ENCODE assay signal across 10 mouse cellular contexts in the genomic region with DNA sequence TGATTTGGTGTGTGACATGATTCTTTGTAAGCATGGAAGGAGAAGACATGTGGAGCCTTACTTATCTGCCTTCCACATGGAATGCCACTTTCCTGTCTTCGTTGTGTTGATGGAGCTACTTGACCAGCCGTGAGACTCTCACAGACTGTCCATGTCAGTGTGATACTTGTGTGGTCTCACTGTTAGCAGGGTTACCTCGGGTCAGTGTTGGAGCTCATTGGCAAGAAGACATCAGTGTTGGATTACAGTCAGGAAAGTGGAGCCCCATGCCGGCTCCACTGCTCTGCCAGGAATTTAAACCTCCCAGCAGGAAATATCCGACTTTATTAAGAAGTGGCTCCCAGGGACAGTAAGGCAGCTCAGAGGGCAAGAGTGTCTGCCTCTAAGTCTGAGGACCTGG.
A peak's percentile ranks its signal among the peaks of the same experiment; 100 is the strongest.
DNase-seq lines count a peak whose midpoint lies in the region; ATAC-seq and TF ChIP-seq lines count a peak whose summit lies in the region.
"Had no signal": no experiment of that assay in that cellular context is flagged by ENCODE, and none has a peak within 500 bp of the region (broad histone marks: within the 10 kb centered on the region; RNA-seq: fewer than 3 reads in every experiment).

No protein-coding gene starts in this region.

- WGBS in limb, embryonic 12.5 days, result 41% methylated on average over 5 of the region's 5 CpGs
- WGBS in limb, embryonic 10.5 days, result 60% methylated on average over 5 of the region's 5 CpGs
- WGBS in liver, embryonic 13.5 days (ENCODE audit: insufficient replicate concordance), result 39% methylated on average over 5 of the region's 5 CpGs
- WGBS in thymus, adult 2 months, result 89% methylated on average over 5 of the region's 5 CpGs

- no peaks in the 10 kb centered on the region for H3K9me3 ChIP-seq in limb, embryonic 12.5 days
- no peaks in the 10 kb centered on the region for H3K9me3 ChIP-seq in limb, embryonic 10.5 days (replicated peaks)
- no peaks in the 10 kb centered on the region for H3K9me3 ChIP-seq in liver, embryonic 13.5 days (replicated peaks)
- H3K9me3 ChIP-seq: limb, embryonic 15.5 days had no signal

- H3K4me3 ChIP-seq in limb, embryonic 12.5 days (replicated peaks), result no peak overlapping the region
- H3K4me3 ChIP-seq in limb, embryonic 10.5 days, result no peak overlapping the region
- H3K4me3 ChIP-seq in liver, embryonic 13.5 days (replicated peaks), result peak overlapping the region; percentile 71
- H3K4me3 ChIP-seq in thymus, adult 2 months (ENCODE audit: control insufficient read depth, insufficient read depth, low read length), result no peak overlapping the region
- H3K4me3 ChIP-seq: limb, embryonic 15.5 days had no signal

- H3K27me3 ChIP-seq in limb, embryonic 12.5 days, result no peaks in the 10 kb centered on the region
- no peaks in the 10 kb centered on the region for H3K27me3 ChIP-seq in limb, embryonic 10.5 days (ENCODE audit: low read depth, poor library complexity, severe bottlenecking)
- H3K27me3 ChIP-seq in liver, embryonic 13.5 days, result 0 out of 2 replicates have a peak, but pooled peaks cover 2% of the 10 kb centered on the region
- H3K27me3 ChIP-seq in thymus, adult 2 months (ENCODE audit: control insufficient read depth, insufficient read depth, low read length), result no peaks in the 10 kb centered on the region
- H3K27me3 ChIP-seq: limb, embryonic 15.5 days had no signal

- intact Hi-C loops in gastrocnemius, postnatal 14 days (cut with DNase I; ENCODE audit: low total_unique reads), result loop anchor here (10.0 kb wide), 1 partner anchor 70 kb away; no protein-coding TSS in a partner anchor

- DNase-seq in limb, embryonic 10.5 days (ENCODE audit: low spot score), result no peak
- DNase-seq in cerebellum, adult 9-10 months, result peak; percentile 51
- peak; percentile 59 for DNase-seq in gastrocnemius, postnatal 14 days
- peak; percentile 17 for DNase-seq in liver, embryonic 13.5 days
- DNase-seq in testis, postnatal 10 days (ENCODE audit: low spot score), result no peak
- no peak for DNase-seq in thymus, adult 2 months
- DNase-seq in urinary bladder, postnatal 10 days (ENCODE audit: low spot score), result no peak
- DNase-seq: adrenal gland, postnatal 10 days had no signal

- H3K27ac ChIP-seq in limb, embryonic 12.5 days, result 0 out of 2 replicates have a peak overlapping the region, but pooled peaks have one; percentile 17
- H3K27ac ChIP-seq in limb, embryonic 10.5 days, result no peak overlapping the region
- peak overlapping the region; percentile 100 for H3K27ac ChIP-seq in liver, embryonic 13.5 days
- no peak overlapping the region for H3K27ac ChIP-seq in thymus, adult 2 months (ENCODE audit: control insufficient read depth, insufficient read depth, low read length)
- H3K27ac ChIP-seq: limb, embryonic 15.5 days had no signal

- no peak for TF ChIP-seq CTCF in thymus, adult 2 months (IDR thresholded peaks at IDR 0.05; ENCODE audit: borderline replicate concordance, control insufficient read depth, extremely low read depth, insufficient read depth, low read length, poor library complexity)

- peaks cover 28% of the 10 kb centered on the region for H3K4me1 ChIP-seq in limb, embryonic 12.5 days (replicated peaks)
- H3K4me1 ChIP-seq in limb, embryonic 10.5 days, result peaks cover 17% of the 10 kb centered on the region
- H3K4me1 ChIP-seq in liver, embryonic 13.5 days (replicated peaks), result peaks cover 62% of the 10 kb centered on the region
- no peaks in the 10 kb centered on the region for H3K4me1 ChIP-seq in thymus, adult 2 months (replicated peaks; ENCODE audit: control insufficient read depth, insufficient read depth, low read length)

- no peak overlapping the region for H3K4me2 ChIP-seq in limb, embryonic 12.5 days
- peak overlapping the region; percentile 73 for H3K4me2 ChIP-seq in liver, embryonic 13.5 days
- H3K4me2 ChIP-seq: limb, embryonic 15.5 days had no signal

- no peak for TF ChIP-seq POLR2A in thymus, adult 2 months (IDR thresholded peaks at IDR 0.05; ENCODE audit: control insufficient read depth, extremely low read depth, insufficient read depth, low read length, poor library complexity)

- no peak for ATAC-seq in limb, embryonic 12.5 days (ENCODE audit: insufficient number of reproducible peaks, insufficient read depth, low FRiP score, low TSS enrichment, low read depth)
- peak; percentile 67 for ATAC-seq in liver, embryonic 13.5 days (ENCODE audit: low read depth)

- no peak overlapping the region for H3K9ac ChIP-seq in limb, embryonic 12.5 days (replicated peaks)
- peak overlapping the region; percentile 90 for H3K9ac ChIP-seq in liver, embryonic 13.5 days
- H3K9ac ChIP-seq: limb, embryonic 15.5 days had no signal

- H3K36me3 ChIP-seq in limb, embryonic 12.5 days, result peaks cover 58% of the 10 kb centered on the region
- peaks cover 76% of the 10 kb centered on the region for H3K36me3 ChIP-seq in limb, embryonic 10.5 days
- peaks cover 47% of the 10 kb centered on the region for H3K36me3 ChIP-seq in liver, embryonic 13.5 days
- H3K36me3 ChIP-seq in thymus, adult 2 months (ENCODE audit: control insufficient read depth, insufficient read depth, low read length), result no peaks in the 10 kb centered on the region

Comparison
In these comparisons a context has a peak if more than half of its experiments do, and no peak if none do; other contexts are left out.
1. H3K27ac ChIP-seq: peak in limb, embryonic 12.5 days (single experiment) and liver, embryonic 13.5 days (single experiment); none in limb, embryonic 10.5 days (single experiment) and thymus, adult 2 months (single experiment).
2. DNase-seq: peak in cerebellum, adult 9-10 months (single experiment), gastrocnemius, postnatal 14 days (single experiment) and liver, embryonic 13.5 days (single experiment); none in limb, embryonic 10.5 days (single experiment), testis, postnatal 10 days (single experiment), thymus, adult 2 months (single experiment) and urinary bladder, postnatal 10 days (single experiment).